Mouse (Mus musculus) embryonic fibroblast, embryonic 13.5 days (primary cell): Measurements from ENCODE around the gene Farp1.

ENCODE experiments used
- CTCF ChIP-seq: IDR thresholded peaks from 2 replicates; pipeline ENCODE4 v1.5.1; 2011; ENCODE audit warnings: mild to moderate bottlenecking, control low read depth, low read length, moderate library complexity, borderline replicate concordance; ENCODE audit not compliant: insufficient read depth
- POLR2A ChIP-seq: IDR thresholded peaks from 2 replicates; pipeline ENCODE4 v1.6.1; 2011; ENCODE audit warnings: low read depth, mild to moderate bottlenecking, control low read depth, low read length, moderate library complexity

- TF ChIP-seq POLR2A (no peak), CTCF (no peak)
Observed at GRCm38 (mm10) chr14:121128858-121129800, 94.1 kb downstream of the Farp1 start.
